Comparison of ENCODE assay signal across 20 mouse cellular contexts in genomic region chr6:55458156-55458555, GRCm38 (mm10). TPM values are rescaled to one million over a fixed set of nuclear protein-coding genes. Genes with fewer than 3 reads are reported as not detected.
A peak's percentile ranks its signal among the peaks of the same experiment; 100 is the strongest.
DNase-seq lines count a peak whose midpoint lies in the region; ATAC-seq and TF ChIP-seq lines count a peak whose summit lies in the region.
"Had no signal": no experiment of that assay in that cellular context is flagged by ENCODE, and none has a peak within 500 bp of the region (broad histone marks: within the 10 kb centered on the region; RNA-seq: fewer than 3 reads in every experiment).

No protein-coding gene starts in this region.

- H3K4me2 ChIP-seq in forebrain, embryonic 14.5 days (ENCODE audit: low read length): no peak overlapping the region
- H3K4me2 ChIP-seq in forebrain, embryonic 13.5 days: no peak overlapping the region
- H3K4me2 ChIP-seq in kidney, postnatal 0 days (ENCODE audit: low read length): no peak overlapping the region
- H3K4me2 ChIP-seq in kidney, embryonic 14.5 days (replicated peaks; ENCODE audit: low read depth, low read length): no peak overlapping the region
- H3K4me2 ChIP-seq: embryonic facial prominence, embryonic 15.5 days; limb, embryonic 15.5 days had no signal

- peaks cover 19% of the 10 kb centered on the region for H3K4me1 ChIP-seq in forebrain, embryonic 14.5 days (ENCODE audit: control insufficient read depth, insufficient read depth, low read length)
- H3K4me1 ChIP-seq in forebrain, embryonic 13.5 days: peaks cover 57% of the 10 kb centered on the region
- H3K4me1 ChIP-seq in kidney, postnatal 0 days (replicated peaks; ENCODE audit: insufficient read depth, low read length): no peaks in the 10 kb centered on the region
- no peaks in the 10 kb centered on the region for H3K4me1 ChIP-seq in kidney, embryonic 14.5 days (ENCODE audit: control insufficient read depth, insufficient read depth, low read length)
- peaks cover 65% of the 10 kb centered on the region for H3K4me1 ChIP-seq in olfactory bulb, adult 2 months (ENCODE audit: control insufficient read depth, insufficient read depth, low read length)
- H3K4me1 ChIP-seq: embryonic facial prominence, embryonic 15.5 days; heart, embryonic 10.5 days; limb, embryonic 15.5 days had no signal

- no peak for TF ChIP-seq POLR2A in olfactory bulb, adult 2 months (IDR thresholded peaks at IDR 0.05; ENCODE audit: insufficient read depth, low read depth, low read length)

- no peak overlapping the region for H3K9ac ChIP-seq in forebrain, embryonic 14.5 days (ENCODE audit: low read length)
- no peak overlapping the region for H3K9ac ChIP-seq in forebrain, embryonic 13.5 days
- no peak overlapping the region for H3K9ac ChIP-seq in kidney, postnatal 0 days (ENCODE audit: low read depth, low read length)
- no peak overlapping the region for H3K9ac ChIP-seq in kidney, embryonic 14.5 days (ENCODE audit: low read depth, low read length)
- H3K9ac ChIP-seq: embryonic facial prominence, embryonic 15.5 days; limb, embryonic 15.5 days had no signal

- H3K9me3 ChIP-seq in forebrain, embryonic 14.5 days (replicated peaks; ENCODE audit: control insufficient read depth, low read length): no peaks in the 10 kb centered on the region
- no peaks in the 10 kb centered on the region for H3K9me3 ChIP-seq in forebrain, embryonic 13.5 days (replicated peaks)
- H3K9me3 ChIP-seq in kidney, postnatal 0 days (replicated peaks; ENCODE audit: low read length): no peaks in the 10 kb centered on the region
- no peaks in the 10 kb centered on the region for H3K9me3 ChIP-seq in kidney, embryonic 14.5 days (ENCODE audit: control insufficient read depth, low read length)
- H3K9me3 ChIP-seq: embryonic facial prominence, embryonic 15.5 days; heart, embryonic 10.5 days; limb, embryonic 15.5 days had no signal

- no peak overlapping the region for H3K27ac ChIP-seq in forebrain, embryonic 14.5 days (ENCODE audit: low read depth, low read length)
- H3K27ac ChIP-seq in forebrain, embryonic 13.5 days: no peak overlapping the region
- H3K27ac ChIP-seq in kidney, postnatal 0 days: no peak overlapping the region
- H3K27ac ChIP-seq in kidney, embryonic 14.5 days (ENCODE audit: low read depth, low read length): no peak overlapping the region
- H3K27ac ChIP-seq in olfactory bulb, adult 2 months (ENCODE audit: insufficient read depth, low read depth, low read length): no peak overlapping the region
- H3K27ac ChIP-seq: embryonic facial prominence, embryonic 15.5 days; heart, embryonic 10.5 days; limb, embryonic 15.5 days had no signal

- peaks cover 13% of the 10 kb centered on the region for H3K36me3 ChIP-seq in forebrain, embryonic 14.5 days (ENCODE audit: control insufficient read depth, insufficient read depth, low read length)
- peaks cover 26% of the 10 kb centered on the region for H3K36me3 ChIP-seq in forebrain, embryonic 13.5 days (ENCODE audit: poor library complexity, severe bottlenecking)
- H3K36me3 ChIP-seq in kidney, postnatal 0 days (ENCODE audit: insufficient read depth, low read length): no peaks in the 10 kb centered on the region
- no peaks in the 10 kb centered on the region for H3K36me3 ChIP-seq in kidney, embryonic 14.5 days (ENCODE audit: control insufficient read depth, insufficient read depth, low read length)
- H3K36me3 ChIP-seq: embryonic facial prominence, embryonic 15.5 days; heart, embryonic 10.5 days; limb, embryonic 15.5 days had no signal

- H3K4me3 ChIP-seq in forebrain, embryonic 14.5 days (ENCODE audit: low read depth, low read length): no peak overlapping the region
- no peak overlapping the region for H3K4me3 ChIP-seq in forebrain, embryonic 13.5 days
- H3K4me3 ChIP-seq in kidney, postnatal 0 days (replicated peaks; ENCODE audit: low read depth, low read length): no peak overlapping the region
- H3K4me3 ChIP-seq in kidney, embryonic 14.5 days (ENCODE audit: low read length): no peak overlapping the region
- H3K4me3 ChIP-seq in olfactory bulb, adult 2 months (ENCODE audit: insufficient read depth, low read depth, low read length): peak overlapping the region; percentile 28
- H3K4me3 ChIP-seq: embryonic facial prominence, embryonic 15.5 days; heart, embryonic 10.5 days; limb, embryonic 15.5 days had no signal

- DNase-seq in forebrain, embryonic 14.5 days (ENCODE audit: low spot score): peak; percentile 46
- DNase-seq in kidney, postnatal 0 days (ENCODE audit: low spot score): no peak
- DNase-seq in right cerebral cortex, postnatal 14 days: peak; percentile 39
- DNase-seq in right cerebral cortex, postnatal 25 days: no peak
- DNase-seq in urinary bladder, adult 2 months (ENCODE audit: low spot score): no peak
- DNase-seq: adrenal gland, adult 2 months; gastrocnemius, postnatal 10 days; heart, postnatal 10 days; kidney, adult 9 months; kidney, postnatal 4 days; thymus, adult 18-20 months; thymus, postnatal 4 days had no signal

- WGBS in forebrain, embryonic 14.5 days: 31% methylated on average over 1 of the region's 1 CpGs
- 46% methylated on average over 1 of the region's 1 CpGs for WGBS in forebrain, embryonic 13.5 days
- 18% methylated on average over 1 of the region's 1 CpGs for WGBS in kidney, postnatal 0 days
- WGBS in kidney, embryonic 14.5 days: 50% methylated on average over 1 of the region's 1 CpGs
- 11% methylated on average over 1 of the region's 1 CpGs for WGBS in olfactory bulb, adult 2 months

- ATAC-seq in forebrain, embryonic 14.5 days: no peak
- no peak for ATAC-seq in forebrain, embryonic 13.5 days
- ATAC-seq in kidney, postnatal 0 days (replicated peaks; ENCODE audit: low FRiP score, low read depth): no peak
- no peak for ATAC-seq in kidney, embryonic 14.5 days (ENCODE audit: low FRiP score, low TSS enrichment)
- ATAC-seq: inflammation-experienced regulatory T-cells, adult 6 months; midbrain, embryonic 16.5 days had no signal

- peak; percentile 19; the same call in 1 of the 2 replicates for TF ChIP-seq CTCF in kidney, postnatal 0 days (IDR thresholded peaks at IDR 0.05; ENCODE audit: low read depth)
- TF ChIP-seq CTCF in olfactory bulb, adult 2 months (IDR thresholded peaks at IDR 0.05; ENCODE audit: insufficient read depth, low read depth, low read length): 0 out of 2 replicates have a peak, but pooled peaks have one; percentile 5

- H3K27me3 ChIP-seq in forebrain, embryonic 14.5 days (replicated peaks; ENCODE audit: control insufficient read depth, insufficient read depth, low read length): no peaks in the 10 kb centered on the region
- H3K27me3 ChIP-seq in forebrain, embryonic 13.5 days: peaks cover 11% of the 10 kb centered on the region
- no peaks in the 10 kb centered on the region for H3K27me3 ChIP-seq in kidney, postnatal 0 days (ENCODE audit: insufficient read depth, low read length)
- peaks cover 3% of the 10 kb centered on the region; the same call in 1 of the 2 replicates for H3K27me3 ChIP-seq in kidney, embryonic 14.5 days (ENCODE audit: control insufficient read depth, insufficient read depth, low read length)

RNA-seq across cellular contexts. Expression of gene Adcyap1r1, which starts 6.4 kb away (rescaled TPM):
- 25.8 and 30.7 TPM in 2 replicates for polyA plus RNA-seq in forebrain, embryonic 14.5 days (2014; fragmentation: Nextera tagmentation; extraction: Ambion mirVana)
- polyA plus RNA-seq in forebrain, embryonic 13.5 days (2015; fragmentation: Nextera tagmentation; extraction: Ambion mirVana): 18.6 and 21.6 TPM in 2 replicates
- polyA plus RNA-seq in kidney, postnatal 0 days (2015; fragmentation: Nextera tagmentation; extraction: Ambion mirVana): 1.2 TPM in 2 replicates
- 2.1 and 2.3 TPM in 2 replicates for polyA plus RNA-seq in kidney, embryonic 14.5 days (2014; fragmentation: Nextera tagmentation; extraction: Ambion mirVana)
- not detected in 2 replicates for polyA plus RNA-seq in olfactory bulb, adult 2 months (2012; ENCODE audit: insufficient read depth, insufficient read length, low replicate concordance, missing spikeins)
- 5.8 and 8.6 TPM in 2 replicates for polyA plus RNA-seq in urinary bladder, adult 2 months (2012; rRNA removed)
- polyA plus RNA-seq: inflammation-experienced regulatory T-cells, adult 6 months had no signal

Comparison
In these comparisons a context has a peak if more than half of its experiments do, and no peak if none do; other contexts are left out.
1. DNase-seq: peak in forebrain, embryonic 14.5 days (single experiment) and right cerebral cortex, postnatal 14 days (single experiment); none in kidney, postnatal 0 days (single experiment), right cerebral cortex, postnatal 25 days (single experiment) and urinary bladder, adult 2 months (single experiment).